Mouse (Mus musculus) olfactory bulb, adult 2 months (tissue): ENCODE measurements around the gene Ccz1. TPM values are rescaled to one million over a fixed set of nuclear protein-coding genes. Genes with fewer than 3 reads are reported as not detected.
A peak's percentile ranks its signal among the peaks of the same experiment; 100 is the strongest.

Experiments
- H3K27ac ChIP-seq: fragments of 200-500 bp; 2 replicates; pipeline ENCODE4 v1.5.1; 2012; ENCODE audit warnings: low read depth, low read length; ENCODE audit not compliant: insufficient read depth
- H3K4me1 ChIP-seq: fragments of 200-500 bp; 2 replicates; pipeline ENCODE4 v1.6.1; 2012; ENCODE audit warnings: low read length; ENCODE audit not compliant: control insufficient read depth, insufficient read depth
- H3K4me3 ChIP-seq: fragments of 200-500 bp; 2 replicates; pipeline ENCODE4 v1.5.1; 2012; ENCODE audit warnings: mild to moderate bottlenecking, low read depth, low read length, moderate library complexity; ENCODE audit not compliant: insufficient read depth
- CTCF ChIP-seq: fragments of 200-500 bp; IDR thresholded peaks from 2 replicates; pipeline ENCODE4 v1.5.1; 2012; ENCODE audit warnings: low read depth, mild to moderate bottlenecking, low read length, moderate library complexity; ENCODE audit not compliant: insufficient read depth
- POLR2A ChIP-seq: fragments of 200-500 bp; IDR thresholded peaks from 2 replicates; pipeline ENCODE4 v1.6.1; 2012; ENCODE audit warnings: mild to moderate bottlenecking, low read depth, low read length, moderate library complexity; ENCODE audit not compliant: insufficient read depth
- WGBS: fragments of 180-500 bp; shearing (Covaris S2); methylation state at CpG from one replicate; pipeline ENCODE4 v1.1.7; 2018; 5-methylcytosine and 5-hydroxymethylcytosine counted together
- polyA plus RNA-seq: library from polyadenylated mRNA; stranded (reverse); fragments of >200 nt; gene quantifications from 2 replicates; pipeline ENCODE4 v1.2.4, GENCODE M21; 2012; ENCODE audit warnings: low replicate concordance; ENCODE audit not compliant: missing spikeins, insufficient read depth, insufficient read length

The Ccz1 gene
- 341 TPM in 1 of 2 replicates, not detected in the other for polyA plus RNA-seq

GRCm38 (mm10) chr5:144014551-144015311, at the start of gene Ccz1:
TSS of gene Ccz1 (minus strand) at chr5:144014877.
- Histone ChIP-seq H3K27ac (peak within 1 kb of the TSS; percentile 3; the same call in 1 of the 2 replicates), H3K4me1 (0 out of 2 replicates have a peak, but pooled peaks cover 2% of the 10 kb centered on the region), H3K4me3 (peak within 1 kb of the TSS; percentile 70)
- 4% methylated on average over 47 of the region's 47 CpGs for WGBS
- TF ChIP-seq POLR2A = peak; percentile 65; the same call in 1 of the 2 replicates
- TF ChIP-seq CTCF = no peak

GRCm38 (mm10) chr5:144064093-144064492, 49.4 kb upstream of the Ccz1 start:
- H3K4me3 ChIP-seq = no peak overlapping the region
- no peak overlapping the region for H3K27ac ChIP-seq
- TF ChIP-seq CTCF = no peak
- no peak for TF ChIP-seq POLR2A
- WGBS = 53% methylated on average over 5 of the region's 5 CpGs
- no peaks in the 10 kb centered on the region for H3K4me1 ChIP-seq

GRCm38 (mm10) chr5:144054340-144054739, 39.7 kb upstream of the Ccz1 start:
- 83% methylated on average over 6 of the region's 6 CpGs for WGBS
- Histone ChIP-seq H3K4me1 (peaks cover 5% of the 10 kb centered on the region; the same call in 1 of the 2 replicates), H3K4me3 (no peak overlapping the region), H3K27ac (no peak overlapping the region)
- no peak for TF ChIP-seq CTCF
- TF ChIP-seq POLR2A = no peak

GRCm38 (mm10) chr5:144053450-144053849, 38.8 kb upstream of the Ccz1 start:
- peaks cover 5% of the 10 kb centered on the region; the same call in 1 of the 2 replicates for H3K4me1 ChIP-seq
- TF ChIP-seq POLR2A (no peak), CTCF (no peak)
- WGBS = 37% methylated on average over 3 of the region's 3 CpGs
- no peak overlapping the region for H3K4me3 ChIP-seq
- H3K27ac ChIP-seq = no peak overlapping the region

- H3K4me3 ChIP-seq = no peak overlapping the region
- H3K4me1 ChIP-seq = peaks cover 10% of the 10 kb centered on the region
- TF ChIP-seq POLR2A = no peak
- TF ChIP-seq CTCF = no peak
- H3K27ac ChIP-seq = no peak overlapping the region
Measured at GRCm38 (mm10) chr5:144051268-144051667, 36.6 kb upstream of the Ccz1 start.

- 64% methylated on average over 3 of the region's 3 CpGs for WGBS
Measured at GRCm38 (mm10) chr5:144049881-144050280, 35.2 kb upstream of the Ccz1 start.

GRCm38 (mm10) chr5:144047324-144047723, 32.6 kb upstream of the Ccz1 start:
- Histone ChIP-seq H3K4me1 (peaks cover 5% of the 10 kb centered on the region), H3K4me3 (no peak overlapping the region), H3K27ac (no peak overlapping the region)
- WGBS = 31% methylated on average over 13 of the region's 13 CpGs
- TF ChIP-seq POLR2A (no peak), CTCF (no peak)

More at GRCm38 (mm10) chr5:144049881-144050280, 35.2 kb upstream of the Ccz1 start:
- Histone ChIP-seq H3K4me1 (peaks cover 10% of the 10 kb centered on the region), H3K4me3 (no peak overlapping the region), H3K27ac (no peak overlapping the region)
- TF ChIP-seq POLR2A (no peak), CTCF (no peak)

GRCm38 (mm10) chr5:144043166-144043565, 28.5 kb upstream of the Ccz1 start:
- peaks cover 5% of the 10 kb centered on the region for H3K4me1 ChIP-seq
- H3K4me3 ChIP-seq = no peak overlapping the region
- 89% methylated on average over 11 of the region's 11 CpGs for WGBS
- TF ChIP-seq POLR2A (no peak), CTCF (no peak)
- no peak overlapping the region for H3K27ac ChIP-seq

- TF ChIP-seq POLR2A (no peak), CTCF (peak; percentile 69)
- H3K27ac ChIP-seq = no peak overlapping the region
- peaks cover 5% of the 10 kb centered on the region; the same call in 1 of the 2 replicates for H3K4me1 ChIP-seq
- H3K4me3 ChIP-seq = no peak overlapping the region
- 41% methylated on average over 11 of the region's 11 CpGs for WGBS
Measured at GRCm38 (mm10) chr5:144040720-144041364, 26.2 kb upstream of the Ccz1 start.
